Mouse (Mus musculus) heart, embryonic 11.5 days (tissue): ENCODE data around the gene Gm17720. TPM values are rescaled to one million over a fixed set of nuclear protein-coding genes. Genes with fewer than 3 reads are reported as not detected.

ENCODE experiments used
- ATAC-seq: fragments of 200-750 bp; cut with Nextera tagmentation; replicated peaks from 2 replicates; pipeline ENCODE4 v1.8.0; 2017; ENCODE audit warnings: moderate library complexity; ENCODE audit not compliant: insufficient number of reproducible peaks, low FRiP score, low TSS enrichment
- H3K27ac ChIP-seq: fragments of 300-500 bp; sonication (generic); 2 replicates; pipeline ENCODE4 v1.5.1; 2014; ENCODE audit warnings: mild to moderate bottlenecking, low read depth, low read length
- H3K27me3 ChIP-seq: fragments of 300-500 bp; sonication (generic); 2 replicates; pipeline ENCODE4 v1.6.1; 2014; ENCODE audit warnings: mild to moderate bottlenecking, low read length, mixed read lengths; ENCODE audit not compliant: control insufficient read depth, insufficient read depth
- H3K36me3 ChIP-seq: fragments of 300-500 bp; sonication (generic); 2 replicates; pipeline ENCODE4 v1.6.1; 2014; ENCODE audit warnings: mild to moderate bottlenecking, low read length, moderate library complexity, mixed read lengths; ENCODE audit not compliant: control insufficient read depth, insufficient read depth
- H3K4me1 ChIP-seq: fragments of 300-500 bp; sonication (generic); 2 replicates; pipeline ENCODE4 v1.6.1; 2014; ENCODE audit warnings: low read length; ENCODE audit not compliant: control insufficient read depth, insufficient read depth
- H3K4me2 ChIP-seq: fragments of 300-500 bp; sonication (generic); 2 replicates; pipeline ENCODE4 v1.6.1; 2014; ENCODE audit warnings: mild to moderate bottlenecking, moderate library complexity
- H3K4me3 ChIP-seq: fragments of 300-500 bp; sonication (generic); 2 replicates; pipeline ENCODE4 v1.5.1; 2014; ENCODE audit warnings: low read depth, low read length
- H3K9ac ChIP-seq: fragments of 300-500 bp; sonication (generic); 2 replicates; pipeline ENCODE4 v1.6.1; 2014; ENCODE audit warnings: mild to moderate bottlenecking, low read depth, low read length, moderate library complexity
- H3K9me3 ChIP-seq: fragments of 300-500 bp; sonication (generic); replicated peaks from 2 replicates; pipeline ENCODE4 v1.6.1; 2016; ENCODE audit warnings: low read length; ENCODE audit not compliant: control insufficient read depth
- WGBS: fragments of 180-500 bp; shearing (Covaris S2); extraction: QIAGEN DNeasy Blood & Tissue Kit; methylation state at CpG from one replicate; pipeline ENCODE4 v1.1.7; 2014; ENCODE audit not compliant: insufficient replicate concordance; 5-methylcytosine and 5-hydroxymethylcytosine counted together
- polyA plus RNA-seq: library from polyadenylated mRNA; unstranded; fragments of >200 nt; fragmentation: Nextera tagmentation; extraction: Ambion mirVana; gene quantifications from 2 replicates; pipeline ENCODE4 v1.2.1, GENCODE M21; 2014

Gene Gm17720
- polyA plus RNA-seq, 1 experiment from 2014 or later: not detected

DNA sequence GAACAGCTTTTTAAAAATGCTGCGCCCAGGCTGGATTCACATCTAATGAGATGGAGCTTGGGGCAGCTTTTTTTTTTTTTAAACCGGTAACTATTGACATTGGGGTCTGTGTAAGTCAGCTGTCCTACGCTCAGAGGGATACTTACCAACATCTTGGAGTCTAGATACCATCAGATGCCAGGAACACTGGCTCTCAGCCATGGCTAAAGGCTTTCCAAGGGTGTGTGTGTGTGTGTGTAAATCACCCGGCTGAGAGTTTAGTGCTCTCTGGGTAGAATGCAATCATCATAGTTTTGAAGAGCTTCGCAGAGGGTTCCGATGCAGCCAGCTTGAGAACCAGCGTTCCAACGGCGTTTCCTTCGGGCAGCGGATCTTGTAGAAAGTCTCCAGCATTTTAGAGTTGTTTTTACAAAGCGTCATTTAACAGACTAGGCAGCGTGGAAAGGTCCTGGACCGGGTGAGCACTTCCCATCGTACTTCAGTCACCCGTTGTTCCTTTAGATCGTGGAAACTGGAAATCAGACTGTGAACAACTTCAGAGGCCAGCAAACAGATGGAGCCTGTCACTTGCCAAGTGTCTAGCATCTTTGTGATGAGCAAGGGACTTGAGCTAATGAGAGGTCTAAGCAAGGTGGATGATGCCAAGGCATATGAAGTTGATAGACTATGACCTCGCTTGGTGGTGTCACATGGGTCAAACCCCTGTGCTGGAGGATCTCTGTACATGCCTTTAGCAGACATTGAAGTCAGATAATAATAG, 37.8 kb downstream of the Gm17720 start:
- WGBS: 88% methylated on average over 18 of the region's 18 CpGs

DNA sequence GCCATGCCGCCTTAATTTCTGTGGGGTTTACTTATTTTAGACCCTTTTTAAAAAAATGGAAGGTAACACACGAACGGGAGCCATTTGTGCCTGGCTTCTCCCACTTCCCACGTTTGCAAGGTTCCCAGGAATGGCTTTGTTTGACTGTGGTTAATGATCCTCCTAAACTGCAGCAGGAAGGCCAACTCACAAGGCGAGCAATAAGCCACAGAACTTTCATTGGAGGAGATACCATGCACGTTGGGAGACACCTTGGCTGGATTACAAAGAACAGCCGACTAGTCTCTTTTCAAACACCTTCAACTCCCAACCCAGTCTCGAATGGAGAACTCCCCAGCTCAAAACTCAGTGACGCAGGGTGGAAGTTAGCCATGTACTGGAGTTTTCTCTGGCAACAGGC, 38.4 kb downstream of the Gm17720 start:
- Histone ChIP-seq H3K4me3 (no peak overlapping the region), H3K4me2 (no peak overlapping the region), H3K27ac (no peak overlapping the region), H3K4me1 (no peaks in the 10 kb centered on the region), H3K9ac (no peak overlapping the region), H3K36me3 (no peaks in the 10 kb centered on the region), H3K9me3 (no peaks in the 10 kb centered on the region), H3K27me3 (no peaks in the 10 kb centered on the region)
- no peak for ATAC-seq
- WGBS: 74% methylated on average over 9 of the region's 9 CpGs

More for the DNA sequence above, 37.8 kb downstream of the Gm17720 start:
- no peak overlapping the region for H3K4me3 ChIP-seq
- H3K36me3 ChIP-seq: no peaks in the 10 kb centered on the region
- no peak overlapping the region for H3K9ac ChIP-seq
- no peaks in the 10 kb centered on the region for H3K9me3 ChIP-seq
- H3K27me3 ChIP-seq: no peaks in the 10 kb centered on the region
- ATAC-seq: no peak
- H3K4me2 ChIP-seq: no peak overlapping the region
- no peaks in the 10 kb centered on the region for H3K4me1 ChIP-seq
- no peak overlapping the region for H3K27ac ChIP-seq

DNA sequence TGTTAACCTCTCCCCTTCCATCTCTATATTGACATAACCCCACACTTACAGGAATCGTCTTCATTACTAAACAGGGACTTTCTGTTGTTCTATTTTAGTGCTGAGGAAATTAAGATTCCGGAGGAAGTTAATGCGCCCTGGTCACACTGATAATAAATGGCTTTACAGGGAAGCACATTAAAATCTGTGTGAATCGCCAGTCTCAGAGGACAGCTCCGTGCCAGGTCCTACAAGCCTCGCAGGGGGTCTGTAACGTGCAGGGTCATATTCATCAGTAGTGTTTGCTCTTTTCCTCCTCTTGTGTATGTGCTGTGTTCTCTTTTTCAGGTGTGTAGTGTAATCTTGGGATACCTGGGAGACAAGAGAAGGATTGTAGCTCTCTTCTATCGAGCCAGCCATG, 44.3 kb downstream of the Gm17720 start:
- ATAC-seq: no peak
- 73% methylated on average over 8 of the region's 8 CpGs for WGBS
- H3K36me3 ChIP-seq: no peaks in the 10 kb centered on the region
- H3K4me2 ChIP-seq: no peak overlapping the region
- H3K9me3 ChIP-seq: no peaks in the 10 kb centered on the region
- no peaks in the 10 kb centered on the region for H3K27me3 ChIP-seq
- no peaks in the 10 kb centered on the region for H3K4me1 ChIP-seq
- H3K9ac ChIP-seq: no peak overlapping the region
- H3K27ac ChIP-seq: no peak overlapping the region
- H3K4me3 ChIP-seq: no peak overlapping the region

DNA sequence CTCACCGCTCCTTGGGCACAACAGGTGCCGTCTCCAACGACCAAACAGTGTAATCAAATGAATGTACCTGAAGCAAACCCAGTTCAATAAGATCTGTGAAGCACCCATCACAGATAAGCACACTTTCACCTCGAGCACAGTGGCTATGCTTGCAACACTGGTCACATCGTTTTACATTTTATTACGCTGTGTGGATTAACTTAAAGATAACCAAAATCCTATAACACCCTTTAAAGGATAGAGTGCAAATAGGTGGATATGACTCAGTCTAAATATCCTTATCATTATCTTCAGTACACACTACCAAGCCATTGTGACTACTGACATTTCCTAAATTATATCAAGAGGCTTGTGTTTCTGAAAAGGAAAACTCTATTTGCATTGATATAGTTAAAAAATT, 51.3 kb downstream of the Gm17720 start:
- H3K4me2 ChIP-seq: no peak overlapping the region
- H3K36me3 ChIP-seq: no peaks in the 10 kb centered on the region
- no peak for ATAC-seq
- H3K9me3 ChIP-seq: no peaks in the 10 kb centered on the region
- 73% methylated on average over 6 of the region's 6 CpGs for WGBS
- no peak overlapping the region for H3K27ac ChIP-seq
- no peak overlapping the region for H3K4me3 ChIP-seq
- no peaks in the 10 kb centered on the region for H3K27me3 ChIP-seq
- no peak overlapping the region for H3K9ac ChIP-seq
- H3K4me1 ChIP-seq: no peaks in the 10 kb centered on the region

DNA sequence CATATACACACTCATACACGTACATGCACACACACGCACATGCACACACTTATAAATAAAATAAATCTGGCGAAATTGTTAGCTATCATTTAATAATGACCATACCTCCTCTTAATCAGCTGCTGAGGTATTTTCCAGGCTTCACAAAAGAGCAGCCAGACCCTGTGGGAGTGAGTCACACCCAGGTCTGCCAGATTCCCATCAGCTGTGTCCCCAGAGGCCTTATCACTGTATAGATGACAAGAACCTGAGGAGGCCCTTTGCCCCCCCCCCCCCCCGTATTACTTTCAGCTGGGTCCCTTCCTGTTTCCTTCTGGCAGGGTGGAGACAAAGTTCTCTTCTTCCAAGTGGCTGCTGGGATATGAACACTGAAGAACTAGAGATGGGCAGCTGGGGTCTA, 62.0 kb downstream of the Gm17720 start:
- no peaks in the 10 kb centered on the region for H3K36me3 ChIP-seq
- ATAC-seq: no peak
- H3K4me3 ChIP-seq: no peak overlapping the region
- no peaks in the 10 kb centered on the region for H3K27me3 ChIP-seq
- H3K4me2 ChIP-seq: no peak overlapping the region
- WGBS: 55% methylated on average over 4 of the region's 4 CpGs
- H3K9me3 ChIP-seq: no peaks in the 10 kb centered on the region
- H3K9ac ChIP-seq: no peak overlapping the region
- H3K27ac ChIP-seq: no peak overlapping the region
- peaks cover 6% of the 10 kb centered on the region; the same call in 1 of the 2 replicates for H3K4me1 ChIP-seq

DNA sequence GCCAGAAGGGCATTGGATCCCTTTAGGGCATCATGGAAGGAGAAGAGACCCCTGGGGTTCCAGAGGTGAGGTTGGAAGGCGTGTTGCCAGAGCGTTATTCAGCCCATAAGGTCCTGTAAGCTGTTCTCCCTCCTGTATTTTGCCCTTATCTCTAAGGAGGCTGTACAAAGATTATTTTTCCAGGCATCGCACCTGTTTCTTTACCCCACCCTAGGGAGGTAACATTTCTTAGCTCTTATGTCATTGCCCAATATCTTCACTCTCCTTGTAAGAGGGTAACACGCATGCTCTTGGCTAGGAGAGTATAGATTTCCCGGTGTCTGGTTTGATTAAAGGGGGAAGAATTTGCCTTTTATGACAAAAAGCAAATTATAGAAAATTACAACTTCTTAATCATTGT, 62.9 kb downstream of the Gm17720 start, which contains the start of gene Chst4:
Gene Chst4, minus strand, starts transcription at position 82 of the 400 bp plus-strand sequence.
- 68% methylated on average over 5 of the region's 5 CpGs for WGBS
- H3K9me3 ChIP-seq: no peaks in the 10 kb centered on the region
- no peak within 1 kb of the TSS for H3K4me3 ChIP-seq
- H3K4me1 ChIP-seq: peaks cover 8% of the 10 kb centered on the region
- H3K27ac ChIP-seq: no peak within 1 kb of the TSS
- H3K4me2 ChIP-seq: no peak within 1 kb of the TSS
- H3K27me3 ChIP-seq: no peaks in the 10 kb centered on the region
- H3K9ac ChIP-seq: no peak within 1 kb of the TSS
- H3K36me3 ChIP-seq: no peaks in the 10 kb centered on the region
- ATAC-seq: no peak

DNA sequence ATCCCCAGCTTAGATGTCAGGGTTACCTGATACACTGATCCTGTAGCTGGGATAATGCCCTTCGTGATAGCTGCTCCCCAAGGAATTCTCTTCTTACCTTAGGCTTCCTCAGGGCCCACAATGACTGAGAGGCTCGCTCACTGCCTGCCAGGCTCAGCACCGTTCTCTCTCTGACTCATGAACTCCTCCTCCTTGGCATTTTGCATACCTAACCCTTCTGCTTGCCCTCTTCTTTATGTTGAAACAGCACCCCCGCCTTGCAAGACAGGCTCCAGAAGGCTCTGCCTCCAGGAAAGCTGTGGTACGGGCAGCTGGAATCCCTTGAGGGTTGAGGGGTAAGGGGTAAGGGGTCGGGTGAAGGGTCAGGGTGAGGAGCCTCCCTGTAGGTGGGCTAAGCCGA, 63.3 kb downstream of the Gm17720 start:
- peaks cover 13% of the 10 kb centered on the region for H3K4me1 ChIP-seq
- no peaks in the 10 kb centered on the region for H3K36me3 ChIP-seq
- H3K9ac ChIP-seq: no peak overlapping the region
- no peaks in the 10 kb centered on the region for H3K27me3 ChIP-seq
- H3K4me2 ChIP-seq: no peak overlapping the region
- H3K4me3 ChIP-seq: no peak overlapping the region
- H3K9me3 ChIP-seq: no peaks in the 10 kb centered on the region
- WGBS: 49% methylated on average over 7 of the region's 7 CpGs
- no peak for ATAC-seq
- H3K27ac ChIP-seq: no peak overlapping the region

DNA sequence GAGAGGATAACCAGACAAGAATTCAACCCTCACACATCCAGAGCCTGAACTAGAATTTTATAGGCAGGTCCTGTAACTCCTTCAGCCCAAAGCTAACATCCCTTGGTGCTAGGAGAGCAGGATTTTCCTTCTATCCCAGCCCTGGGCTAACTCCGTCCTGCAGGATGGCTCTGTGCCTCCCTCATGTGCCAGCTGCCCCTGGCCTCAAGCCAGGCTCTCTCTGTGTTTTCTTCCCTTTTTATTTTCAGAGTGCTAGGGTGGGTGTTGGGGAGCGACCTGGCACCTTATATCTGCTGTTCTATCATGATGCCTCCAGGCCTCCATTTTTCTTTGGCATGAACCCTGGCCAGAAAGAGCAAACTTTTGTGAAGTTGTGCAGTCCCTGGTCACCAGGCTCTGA, 66.4 kb downstream of the Gm17720 start:
- Histone ChIP-seq H3K4me3 (no peak overlapping the region), H3K4me1 (peaks cover 16% of the 10 kb centered on the region), H3K27ac (no peak overlapping the region), H3K27me3 (no peaks in the 10 kb centered on the region), H3K9ac (no peak overlapping the region), H3K4me2 (no peak overlapping the region), H3K36me3 (no peaks in the 10 kb centered on the region), H3K9me3 (no peaks in the 10 kb centered on the region)
- ATAC-seq: no peak
- 69% methylated on average over 2 of the region's 2 CpGs for WGBS

DNA sequence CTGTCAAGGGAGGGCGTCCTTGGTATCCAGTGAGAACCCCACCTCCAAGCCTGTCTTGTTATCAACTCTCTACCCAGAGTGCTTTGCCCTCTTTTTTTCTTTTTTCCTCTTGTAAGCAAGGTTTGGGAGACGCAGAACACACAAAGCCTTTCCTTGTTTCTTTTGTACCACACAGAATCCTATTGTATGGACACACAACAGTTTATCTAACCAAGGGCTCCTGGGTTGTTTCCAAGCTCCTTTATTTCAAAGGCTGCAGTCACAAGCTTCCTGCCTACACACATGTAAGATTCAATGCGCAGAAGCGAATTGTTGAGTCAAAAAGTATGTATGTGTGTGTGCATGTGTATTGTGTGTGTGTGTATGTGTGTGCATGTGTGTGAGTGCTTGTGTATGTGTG, 68.2 kb downstream of the Gm17720 start:
- no peak overlapping the region for H3K4me3 ChIP-seq
- H3K36me3 ChIP-seq: no peaks in the 10 kb centered on the region
- peak overlapping the region; percentile 57 for H3K27ac ChIP-seq
- no peak for ATAC-seq
- 49% methylated on average over 4 of the region's 4 CpGs for WGBS
- no peak overlapping the region for H3K9ac ChIP-seq
- no peak overlapping the region for H3K4me2 ChIP-seq
- no peaks in the 10 kb centered on the region for H3K27me3 ChIP-seq
- H3K4me1 ChIP-seq: peaks cover 16% of the 10 kb centered on the region
- H3K9me3 ChIP-seq: no peaks in the 10 kb centered on the region
